Mouse (Mus musculus) olfactory bulb, adult 2 months (tissue): ENCODE data around the gene Pde3a. TPM values are rescaled to one million over a fixed set of nuclear protein-coding genes. Genes with fewer than 3 reads are reported as not detected.

ENCODE experiments used
- H3K27ac ChIP-seq: fragments of 200-500 bp; 2 replicates; pipeline ENCODE4 v1.5.1; 2012; ENCODE audit warnings: low read depth, low read length; ENCODE audit not compliant: insufficient read depth
- H3K4me1 ChIP-seq: fragments of 200-500 bp; 2 replicates; pipeline ENCODE4 v1.6.1; 2012; ENCODE audit warnings: low read length; ENCODE audit not compliant: control insufficient read depth, insufficient read depth
- H3K4me3 ChIP-seq: fragments of 200-500 bp; 2 replicates; pipeline ENCODE4 v1.5.1; 2012; ENCODE audit warnings: mild to moderate bottlenecking, low read depth, low read length, moderate library complexity; ENCODE audit not compliant: insufficient read depth
- CTCF ChIP-seq: fragments of 200-500 bp; IDR thresholded peaks from 2 replicates; pipeline ENCODE4 v1.5.1; 2012; ENCODE audit warnings: low read depth, mild to moderate bottlenecking, low read length, moderate library complexity; ENCODE audit not compliant: insufficient read depth
- POLR2A ChIP-seq: fragments of 200-500 bp; IDR thresholded peaks from 2 replicates; pipeline ENCODE4 v1.6.1; 2012; ENCODE audit warnings: mild to moderate bottlenecking, low read depth, low read length, moderate library complexity; ENCODE audit not compliant: insufficient read depth
- WGBS: fragments of 180-500 bp; shearing (Covaris S2); methylation state at CpG from one replicate; pipeline ENCODE4 v1.1.7; 2018; 5-methylcytosine and 5-hydroxymethylcytosine counted together
- polyA plus RNA-seq: library from polyadenylated mRNA; stranded (reverse); fragments of >200 nt; gene quantifications from 2 replicates; pipeline ENCODE4 v1.2.4, GENCODE M21; 2012; ENCODE audit warnings: low replicate concordance; ENCODE audit not compliant: missing spikeins, insufficient read depth, insufficient read length

Gene Pde3a
- polyA plus RNA-seq, 1 experiment: not detected

GRCm38 (mm10) chr6:141254956-141255355 is 5.9 kb downstream of the Pde3a start:
- 54% methylated on average over 4 of the region's 4 CpGs for WGBS
- TF ChIP-seq POLR2A: no peak
- TF ChIP-seq CTCF: no peak
- H3K27ac ChIP-seq: no peak overlapping the region
- H3K4me3 ChIP-seq: no peak overlapping the region
- peaks cover 5% of the 10 kb centered on the region for H3K4me1 ChIP-seq

GRCm38 (mm10) chr6:141256896-141257295 is 7.8 kb downstream of the Pde3a start:
- Histone ChIP-seq H3K4me1 (no peaks in the 10 kb centered on the region), H3K27ac (no peak overlapping the region), H3K4me3 (no peak overlapping the region)
- no peak for TF ChIP-seq CTCF
- TF ChIP-seq POLR2A: no peak
- 89% methylated on average over 8 of the region's 8 CpGs for WGBS

- H3K4me3 ChIP-seq: no peak overlapping the region
- no peak overlapping the region for H3K27ac ChIP-seq
- TF ChIP-seq POLR2A: no peak
- TF ChIP-seq CTCF: no peak
- 88% methylated on average over 6 of the region's 6 CpGs for WGBS
- no peaks in the 10 kb centered on the region for H3K4me1 ChIP-seq
These were observed 8.5 kb downstream of the Pde3a start for GRCm38 (mm10) chr6:141257434-141258202.

- 90% methylated on average over 4 of the region's 4 CpGs for WGBS
- Histone ChIP-seq H3K4me3 (no peak overlapping the region), H3K27ac (no peak overlapping the region), H3K4me1 (no peaks in the 10 kb centered on the region)
- no peak for TF ChIP-seq CTCF
- TF ChIP-seq POLR2A: no peak
These were observed 16.2 kb downstream of the Pde3a start for GRCm38 (mm10) chr6:141265257-141265656.

GRCm38 (mm10) chr6:141267888-141268570 is 19.0 kb downstream of the Pde3a start:
- no peak for TF ChIP-seq POLR2A
- no peak overlapping the region for H3K4me3 ChIP-seq
- WGBS: 81% methylated on average over 11 of the region's 11 CpGs
- no peaks in the 10 kb centered on the region for H3K4me1 ChIP-seq
- H3K27ac ChIP-seq: no peak overlapping the region

- no peaks in the 10 kb centered on the region for H3K4me1 ChIP-seq
- TF ChIP-seq POLR2A: no peak
- TF ChIP-seq CTCF: no peak
- no peak overlapping the region for H3K27ac ChIP-seq
- no peak overlapping the region for H3K4me3 ChIP-seq
- 97% methylated on average over 5 of the region's 5 CpGs for WGBS
These were observed 19.8 kb downstream of the Pde3a start for GRCm38 (mm10) chr6:141268871-141269270.

- Histone ChIP-seq H3K4me1 (no peaks in the 10 kb centered on the region), H3K4me3 (no peak overlapping the region), H3K27ac (no peak overlapping the region)
- 94% methylated on average over 5 of the region's 5 CpGs for WGBS
- TF ChIP-seq POLR2A (no peak), CTCF (no peak)
These were observed 22.1 kb downstream of the Pde3a start for GRCm38 (mm10) chr6:141271133-141271532.

- H3K27ac ChIP-seq: no peak overlapping the region
- 86% methylated on average over 3 of the region's 3 CpGs for WGBS
- no peaks in the 10 kb centered on the region for H3K4me1 ChIP-seq
- TF ChIP-seq POLR2A: no peak
- no peak for TF ChIP-seq CTCF
- no peak overlapping the region for H3K4me3 ChIP-seq
These were observed 22.5 kb downstream of the Pde3a start for GRCm38 (mm10) chr6:141271579-141271978.

- WGBS: 90% methylated on average over 6 of the region's 6 CpGs
- TF ChIP-seq CTCF (no peak), POLR2A (no peak)
- no peaks in the 10 kb centered on the region for H3K4me1 ChIP-seq
- no peak overlapping the region for H3K27ac ChIP-seq
- H3K4me3 ChIP-seq: no peak overlapping the region
These were observed 24.6 kb downstream of the Pde3a start for GRCm38 (mm10) chr6:141273685-141274084.
